Mouse (Mus musculus) gastrocnemius, adult 2 months (tissue): ENCODE measurements around the gene Dnmt3a. TPM values are rescaled to one million over a fixed set of nuclear protein-coding genes. Genes with fewer than 3 reads are reported as not detected.

Experiments
- DNase-seq: peaks from one replicate; pipeline ENCODE4 v3.0.0; 2022
- H3K27ac ChIP-seq: fragments of 200-600 bp; 2 replicates; pipeline ENCODE4 v1.8.1; 2022; ENCODE audit warnings: mild to moderate bottlenecking
- H3K4me3 ChIP-seq: fragments of 200-600 bp; 2 replicates; pipeline ENCODE4 v1.8.1; 2022; ENCODE audit warnings: mild to moderate bottlenecking, moderate library complexity
- CTCF ChIP-seq: fragments of 200-600 bp; IDR thresholded peaks from 2 replicates; pipeline ENCODE4 v1.8.1; 2022; ENCODE audit warnings: antibody characterized with exemption, mild to moderate bottlenecking, moderate library complexity
- intact Hi-C: fragments of 180-260 bp; cut with DNase I; formaldehyde crosslinking; loops from one replicate; pipeline ENCODE4 v1.15.1; 2025
- total RNA-seq, 2 experiments: library from RNA; stranded (reverse); gene quantifications; 2 replicates each; pipeline ENCODE4 v1.2.3; 2021

Gene Dnmt3a
- total RNA-seq, 2 experiments from 2014 or later = 57.5 to 97.5 TPM

GRCm38 (mm10) chr12:3850165-3850564, 44.4 kb downstream of the Dnmt3a start:
- no peak for DNase-seq
- no peak for TF ChIP-seq CTCF
- intact Hi-C loops = no loop called here

GRCm38 (mm10) chr12:3850731-3851130, 44.9 kb downstream of the Dnmt3a start:
- H3K27ac ChIP-seq = 0 out of 2 replicates have a peak overlapping the region, but pooled peaks have one; percentile 62
- intact Hi-C loops = no loop called here
- no peak overlapping the region for H3K4me3 ChIP-seq
- no peak for DNase-seq
- no peak for TF ChIP-seq CTCF

More at GRCm38 (mm10) chr12:3850165-3850564, 44.4 kb downstream of the Dnmt3a start:
- H3K4me3 ChIP-seq = no peak overlapping the region
- H3K27ac ChIP-seq = peak overlapping the region; percentile 62; the same call in 1 of the 2 replicates

GRCm38 (mm10) chr12:3851179-3851578, 45.4 kb downstream of the Dnmt3a start:
- no peak for DNase-seq
- no peak for TF ChIP-seq CTCF
- Histone ChIP-seq H3K27ac (peak overlapping the region; percentile 62; the same call in 1 of the 2 replicates), H3K4me3 (no peak overlapping the region)
- intact Hi-C loops = no loop called here

- DNase-seq = no peak
- intact Hi-C loops = no loop called here
- peak overlapping the region; percentile 9; the same call in 1 of the 2 replicates for H3K27ac ChIP-seq
- peak; percentile 30; the same call in 1 of the 2 replicates for TF ChIP-seq CTCF
- no peak overlapping the region for H3K4me3 ChIP-seq
These were observed 46.7 kb downstream of the Dnmt3a start for GRCm38 (mm10) chr12:3852521-3852920.

GRCm38 (mm10) chr12:3854419-3854818, 48.6 kb downstream of the Dnmt3a start:
- Histone ChIP-seq H3K27ac (peak overlapping the region; percentile 98), H3K4me3 (no peak overlapping the region)
- intact Hi-C loops = no loop called here
- DNase-seq = no peak
- TF ChIP-seq CTCF = no peak

GRCm38 (mm10) chr12:3855762-3856501, 50.1 kb downstream of the Dnmt3a start:
- peak; percentile 37 for TF ChIP-seq CTCF
- intact Hi-C loops = loop anchor here (2.0 kb wide), 1 partner anchor 47 kb away; no protein-coding TSS in a partner anchor
- H3K4me3 ChIP-seq = peak overlapping the region; percentile 51

GRCm38 (mm10) chr12:3856748-3857147, 50.9 kb downstream of the Dnmt3a start:
- no peak for TF ChIP-seq CTCF
- DNase-seq = no peak
- intact Hi-C loops = loop anchor here (2.0 kb wide), 1 partner anchor 48 kb away; no protein-coding TSS in a partner anchor
- H3K4me3 ChIP-seq = peak overlapping the region; percentile 51
- H3K27ac ChIP-seq = peak overlapping the region; percentile 98

More at GRCm38 (mm10) chr12:3855762-3856501, 50.1 kb downstream of the Dnmt3a start:
- peak; percentile 90 for DNase-seq
- H3K27ac ChIP-seq = peak overlapping the region; percentile 98

- Histone ChIP-seq H3K4me3 (peak overlapping the region; percentile 51), H3K27ac (peak overlapping the region; percentile 98)
- intact Hi-C loops = loop anchor here (2.0 kb wide), 1 partner anchor 48 kb away; no protein-coding TSS in a partner anchor
- no peak for TF ChIP-seq CTCF
- no peak for DNase-seq
These were observed 51.4 kb downstream of the Dnmt3a start for GRCm38 (mm10) chr12:3857231-3857630.

GRCm38 (mm10) chr12:3857773-3858172, 52.0 kb downstream of the Dnmt3a start:
- TF ChIP-seq CTCF = no peak
- H3K4me3 ChIP-seq = peak overlapping the region; percentile 51; the same call in 1 of the 2 replicates
- H3K27ac ChIP-seq = peak overlapping the region; percentile 98
- DNase-seq = peak; percentile 63
- intact Hi-C loops = loop anchor here (2.0 kb wide), 1 partner anchor 49 kb away; no protein-coding TSS in a partner anchor

- Histone ChIP-seq H3K27ac (peak overlapping the region; percentile 98), H3K4me3 (no peak overlapping the region)
- no peak for DNase-seq
- intact Hi-C loops = no loop called here
- no peak for TF ChIP-seq CTCF
These were observed 52.9 kb downstream of the Dnmt3a start for GRCm38 (mm10) chr12:3858754-3859153.

GRCm38 (mm10) chr12:3859545-3859944, 53.7 kb downstream of the Dnmt3a start:
- Histone ChIP-seq H3K4me3 (no peak overlapping the region), H3K27ac (peak overlapping the region; percentile 32; the same call in 1 of the 2 replicates)
- peak; percentile 54 for DNase-seq
- intact Hi-C loops = no loop called here
- TF ChIP-seq CTCF = no peak

GRCm38 (mm10) chr12:3860005-3860404, 54.2 kb downstream of the Dnmt3a start:
- no peak overlapping the region for H3K4me3 ChIP-seq
- H3K27ac ChIP-seq = peak overlapping the region; percentile 32; the same call in 1 of the 2 replicates
- DNase-seq = no peak
- intact Hi-C loops = no loop called here
- TF ChIP-seq CTCF = no peak

- intact Hi-C loops = no loop called here
These were observed 55.9 kb downstream of the Dnmt3a start for GRCm38 (mm10) chr12:3861665-3862228.

More at GRCm38 (mm10) chr12:3861665-3862228, 55.9 kb downstream of the Dnmt3a start:
- no peak overlapping the region for H3K4me3 ChIP-seq
- no peak for DNase-seq
- TF ChIP-seq CTCF = no peak
- no peak overlapping the region for H3K27ac ChIP-seq
